Mouse (Mus musculus) heart, postnatal 10 days (tissue): ENCODE results near the gene Klc3. TPM values are rescaled to one million over a fixed set of nuclear protein-coding genes. Genes with fewer than 3 reads are reported as not detected.

Experiments
- DNase-seq, 2 experiments: peaks; one replicate each; pipeline ENCODE4 v3.0.0; 2021
- intact Hi-C: fragments of 180-260 bp; cut with DNase I; formaldehyde crosslinking; loops from one replicate; pipeline ENCODE4 v1.15.1; 2025
- microRNA-seq, 2 experiments: library from miRNA; unstranded; fragments of <30 nt; microRNA quantifications; one replicate each; pipeline ENCODE4 v1.2.0; 2022
- total RNA-seq, 2 experiments: library from RNA; stranded (reverse); gene quantifications; 2 replicates each; pipeline ENCODE4 v1.2.3; 2021

Klc3 gene
- total RNA-seq, 2 experiments from 2014 or later = 0.26 to 0.55 TPM

- intact Hi-C loops = no loop called here
- DNase-seq = peak; percentile 56 to 63
Measured at GRCm38 (mm10) chr7:19362276-19362675, 41.6 kb downstream of the Klc3 start.

DNA sequence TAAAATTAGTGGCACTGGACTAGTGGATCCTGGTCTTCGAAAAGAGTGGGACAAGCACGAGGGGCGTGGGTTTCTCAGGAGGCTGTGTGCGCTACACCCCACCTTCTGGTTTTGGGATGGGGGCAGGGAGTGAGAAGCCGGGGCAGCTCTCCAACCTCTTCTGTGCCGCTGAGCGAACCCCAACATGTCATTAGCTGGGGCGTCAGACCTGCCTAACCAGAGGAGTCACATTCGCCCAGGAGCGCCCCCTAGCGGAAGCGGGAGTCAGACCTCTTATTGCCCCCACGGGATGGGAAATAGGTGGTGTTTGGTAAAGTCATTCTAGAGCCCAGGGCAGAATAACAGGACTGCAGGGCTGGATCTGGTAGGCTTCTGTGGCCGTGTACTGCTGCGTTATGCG is 42.2 kb downstream of the Klc3 start:
- intact Hi-C loops = no loop called here
- peak; percentile 83 to 91 for DNase-seq

GRCm38 (mm10) chr7:19360944-19361343 is 43.0 kb downstream of the Klc3 start:
- DNase-seq = peak; percentile 95
- intact Hi-C loops = no loop called here

DNA sequence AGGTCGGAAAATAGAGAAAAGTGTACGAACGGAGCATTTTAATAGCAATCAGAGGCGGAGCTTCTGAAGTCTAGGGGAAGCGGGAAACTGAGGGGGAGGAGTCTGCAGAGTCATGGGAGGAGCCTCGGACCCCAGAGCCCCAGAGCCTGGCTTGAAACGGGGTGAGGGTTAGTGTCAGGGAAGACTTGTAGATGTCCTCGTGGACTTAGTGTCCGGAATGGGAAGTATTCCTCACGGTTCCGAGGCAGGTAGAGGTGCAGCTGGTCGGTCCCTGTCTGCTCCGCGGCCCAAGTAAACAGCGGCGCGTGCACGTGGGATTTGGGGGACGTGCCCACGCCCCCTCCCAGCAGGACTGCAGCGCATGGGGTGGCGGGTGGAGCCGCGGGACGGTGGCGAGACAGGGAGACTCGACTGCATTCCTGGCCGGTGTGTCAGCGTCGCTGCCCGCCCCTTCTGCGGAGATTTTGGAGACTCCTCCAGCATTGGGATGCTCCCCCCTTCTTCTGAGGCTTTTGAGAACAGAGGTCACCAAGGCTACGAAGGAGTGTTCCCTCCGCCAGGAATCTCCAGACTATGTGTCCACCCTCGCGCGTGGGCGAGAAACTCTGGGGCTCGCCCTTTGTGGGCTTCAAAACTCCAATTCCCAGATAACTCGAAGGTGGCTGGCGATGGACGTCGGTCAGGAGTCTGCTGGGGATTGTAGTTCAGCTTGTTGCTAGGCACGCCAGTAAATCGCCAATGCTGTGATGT is 43.8 kb downstream of the Klc3 start:
- intact Hi-C loops = no loop called here
- DNase-seq = peak; percentile 85 to 86

DNA sequence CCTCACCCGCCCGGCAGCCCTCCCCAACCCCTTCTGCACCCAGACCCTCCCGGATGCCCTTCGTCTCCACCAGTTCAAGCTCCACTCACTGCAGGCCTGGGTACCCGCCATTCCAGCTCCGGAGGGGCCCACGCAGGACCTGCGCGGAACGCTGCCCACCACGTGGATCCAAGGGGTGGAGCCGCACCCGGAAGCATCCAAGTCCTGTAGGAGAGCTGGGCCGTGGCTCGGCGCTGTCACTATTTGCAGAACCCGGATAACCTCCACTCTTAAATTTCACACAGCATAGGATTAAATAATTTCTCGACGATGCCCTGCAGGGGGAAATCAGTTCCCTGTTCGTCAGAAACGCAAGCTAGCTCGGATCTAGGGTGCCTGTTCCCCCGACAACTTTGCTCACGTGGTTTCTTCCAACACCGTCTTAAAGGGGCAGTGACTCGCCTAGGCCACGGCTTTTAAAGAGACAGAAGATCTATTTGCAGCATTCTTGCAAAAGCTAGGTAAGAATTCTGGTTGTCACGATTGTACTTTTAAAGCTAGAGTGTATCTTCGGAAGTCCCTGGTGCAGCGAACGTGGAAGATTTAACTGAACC is 44.5 kb downstream of the Klc3 start, which contains the start of the genes Cd3eap and Ppp1r13l:
Cd3eap (minus strand) TSS at position 185 of the 593 bp plus-strand sequence.
Ppp1r13l (plus strand) TSS at position 451 of the 593 bp plus-strand sequence.
- intact Hi-C loops = no loop called here
- peak; percentile 92 for DNase-seq

GRCm38 (mm10) chr7:19358634-19359033 is 45.3 kb downstream of the Klc3 start:
- intact Hi-C loops = no loop called here
- no peak for DNase-seq

DNA sequence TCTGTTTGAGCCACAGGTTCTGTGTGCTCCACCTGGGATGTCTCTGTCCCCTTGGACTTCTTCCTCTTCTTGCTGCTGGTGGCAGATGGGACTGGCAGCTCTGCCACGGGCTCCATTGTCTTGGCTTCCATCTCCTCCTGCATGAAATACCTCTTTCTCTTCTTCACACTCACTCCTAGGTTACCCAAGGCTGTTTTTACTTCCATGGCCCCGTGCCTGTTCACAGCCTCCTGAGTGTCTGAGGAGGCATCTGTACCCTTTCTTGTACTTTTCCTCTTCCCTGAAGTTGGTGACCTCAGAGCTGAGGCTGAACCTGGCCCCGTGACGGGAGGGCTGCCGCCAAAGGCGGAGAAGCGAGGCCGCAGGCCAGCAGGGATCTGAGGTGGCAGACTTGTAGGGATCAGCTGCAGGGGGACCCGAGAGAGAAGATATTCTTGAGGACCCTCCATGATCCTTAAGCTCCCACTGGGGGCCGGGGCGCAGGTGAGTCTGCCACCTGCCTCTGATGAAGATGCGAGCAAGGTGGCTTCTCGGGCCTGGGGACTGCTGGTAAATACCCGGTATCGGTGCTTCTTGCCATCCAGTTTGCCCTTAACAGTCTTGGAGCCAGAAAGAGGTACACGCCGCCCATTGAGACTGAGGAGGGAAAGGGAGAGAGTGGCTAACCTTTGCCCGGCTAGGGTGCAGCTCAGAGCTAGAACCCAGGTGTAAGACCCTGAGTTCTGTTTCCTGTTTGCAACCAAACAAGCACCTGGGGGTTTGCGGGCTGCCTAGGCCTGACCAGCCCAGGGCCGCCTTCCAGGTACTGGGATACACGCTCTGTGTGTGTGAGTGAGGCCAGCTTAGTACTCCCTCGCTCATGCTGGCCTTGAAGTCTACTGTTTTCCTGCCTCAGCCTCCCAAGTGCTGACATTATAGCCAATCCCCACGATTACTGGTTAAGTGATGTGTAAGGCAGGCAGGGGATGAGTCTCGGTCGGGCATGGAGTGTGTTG is 46.2 kb downstream of the Klc3 start:
- intact Hi-C loops = no loop called here
- DNase-seq = no peak

DNA sequence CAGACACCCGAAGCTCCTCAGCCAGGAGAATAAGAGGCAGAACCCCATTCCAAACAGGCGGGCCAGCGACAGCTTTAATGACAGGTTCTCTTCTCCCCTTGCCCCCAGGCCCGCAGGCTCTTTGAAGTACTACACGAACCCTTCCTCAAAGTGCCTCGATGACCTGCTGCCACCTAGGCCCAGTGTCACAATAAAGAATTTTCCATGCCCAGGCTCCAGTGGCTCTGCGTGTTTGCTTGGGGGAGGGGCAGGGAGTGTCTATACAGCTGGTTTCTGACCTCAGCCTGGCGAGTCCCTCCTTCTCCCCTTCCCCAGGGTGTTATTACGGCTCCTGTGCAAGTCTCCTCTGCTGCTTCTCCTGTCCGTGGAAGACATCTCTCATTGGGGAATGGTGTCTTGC is 47.6 kb downstream of the Klc3 start:
- no peak for DNase-seq
- intact Hi-C loops = no loop called here

DNA sequence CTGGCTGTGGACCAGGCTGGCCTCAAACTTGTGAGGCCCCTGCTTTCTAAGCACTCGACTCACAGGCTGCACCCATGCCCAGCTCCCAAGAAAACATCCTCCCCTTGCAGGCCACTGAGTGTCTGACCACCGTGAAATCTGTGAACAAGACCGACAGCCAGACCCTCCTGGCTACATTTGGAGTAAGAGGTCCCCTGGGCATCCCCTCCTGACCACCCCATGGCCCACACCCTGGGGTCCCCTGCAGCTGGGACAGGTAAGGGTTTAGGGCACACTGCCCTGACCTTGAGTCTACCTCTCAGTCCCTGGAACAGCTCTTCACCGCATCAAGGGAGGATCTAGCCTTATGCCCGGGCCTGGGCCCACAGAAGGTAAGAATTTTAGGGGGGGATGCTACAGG is 48.9 kb downstream of the Klc3 start:
- DNase-seq = no peak
- intact Hi-C loops = no loop called here

- no peak for DNase-seq
- intact Hi-C loops = no loop called here
Measured at GRCm38 (mm10) chr7:19350221-19350620, 53.7 kb downstream of the Klc3 start.

DNA sequence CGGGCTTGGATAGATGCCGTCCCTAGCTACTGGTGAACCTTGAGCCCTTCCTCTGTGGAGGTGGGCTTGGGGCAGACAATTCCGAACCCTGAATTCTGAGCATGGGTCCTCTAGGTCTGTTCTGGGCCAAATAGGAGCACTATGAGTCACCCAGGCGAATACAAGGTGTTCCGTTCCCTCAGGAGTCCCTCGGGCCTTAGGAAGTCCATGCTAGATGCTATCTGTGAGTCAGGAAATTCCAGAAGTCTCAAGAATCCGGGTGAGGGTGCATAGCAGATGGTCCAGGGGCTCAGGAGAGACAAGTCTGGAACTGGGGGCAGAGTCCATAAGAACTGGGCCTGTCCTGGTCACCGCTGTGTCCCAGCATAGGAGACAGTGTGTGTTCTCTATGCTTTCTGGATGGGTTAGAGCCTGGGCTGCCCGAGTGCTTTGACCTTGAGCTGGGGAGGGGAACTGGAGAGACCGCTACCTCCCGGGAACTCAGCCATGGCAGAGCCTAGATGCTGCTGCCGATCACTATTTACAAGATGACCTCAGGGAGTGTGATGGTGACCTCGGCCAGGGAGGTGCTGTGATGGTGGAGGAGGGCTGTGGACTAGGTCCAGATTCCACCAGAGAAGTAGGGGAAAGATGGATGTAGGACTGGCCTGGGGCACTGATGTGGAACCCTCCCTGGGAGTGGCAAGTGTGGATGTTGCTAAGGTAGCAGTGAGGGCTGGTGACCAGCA is 54.6 kb downstream of the Klc3 start:
- intact Hi-C loops = no loop called here
- no peak for DNase-seq

- intact Hi-C loops = loop anchor here (5.0 kb wide), 2 partner anchors 108 to 168 kb away; partner anchors contain the start of gene Eml2
- peak; percentile 94 to 95 for DNase-seq
Measured at GRCm38 (mm10) chr7:19344938-19345471, 58.9 kb downstream of the Klc3 start.

Small RNAs within 50 kb of the gene (microRNA-seq; reads per million reads assigned to microRNA genes)
- 0 reads per million in 2 experiments for gene Mir343

Other genes with a start within 250 kb of the Klc3 start
- gene Gipr, start 238.0 kb downstream of the Klc3 start, total RNA-seq = under 1 TPM; 0.50 to 0.69 TPM
- 10 to 100 TPM; 47.8 to 56.5 TPM for gene Eml2, start 227.7 kb downstream of the Klc3 start, total RNA-seq
- 10 to 100 TPM; 11.4 to 11.8 TPM for gene Gpr4, start 191.6 kb downstream of the Klc3 start, total RNA-seq
- gene Opa3, start 175.8 kb downstream of the Klc3 start, total RNA-seq = 10 to 100 TPM; 53.4 to 57.7 TPM
- gene Vasp, start 132.3 kb downstream of the Klc3 start, total RNA-seq = 10 to 100 TPM; 84.0 to 98.6 TPM
- gene Ppm1n, start 124.0 kb downstream of the Klc3 start, total RNA-seq = under 1 TPM in 1 of 2 experiments, not detected in 1; 0.67 TPM
- 10 to 100 TPM; 67.9 to 82.8 TPM for gene Rtn2, start 121.5 kb downstream of the Klc3 start, total RNA-seq
- gene Fosb, start 94.1 kb downstream of the Klc3 start, total RNA-seq = under 1 TPM; 0.48 to 0.60 TPM
- 10 to 100 TPM; 40.1 to 43.2 TPM for gene Ercc1, start 59.3 kb downstream of the Klc3 start, total RNA-seq
- 10 to 100 TPM in 1 of 2 experiments, 1 to 10 TPM in 1; 8.2 to 11.0 TPM for gene Cd3eap, start 44.6 kb downstream of the Klc3 start, total RNA-seq
- gene Ppp1r13l, start 44.4 kb downstream of the Klc3 start, total RNA-seq = 10 to 100 TPM; 23.1 to 40.1 TPM
- 10 to 100 TPM; 10.3 to 12.3 TPM for gene Ercc2, start 22.1 kb downstream of the Klc3 start, total RNA-seq
- 1,000 to 10,000 TPM; 3,255 to 3,362 TPM for gene Ckm, start 672 bp upstream of the Klc3 start, total RNA-seq
- gene Mark4, start 54.7 kb upstream of the Klc3 start, total RNA-seq = 10 to 100 TPM; 26.6 to 26.8 TPM
- gene Exoc3l2, start 59.2 kb upstream of the Klc3 start, total RNA-seq = 1 to 10 TPM in 1 of 2 experiments, under 1 TPM in 1; 0.81 to 1.0 TPM
- gene Bloc1s3, start 104.3 kb upstream of the Klc3 start, total RNA-seq = 1 to 10 TPM; 2.3 to 3.2 TPM
- 10 to 100 TPM; 43.1 to 53.1 TPM for gene Trappc6a, start 104.3 kb upstream of the Klc3 start, total RNA-seq
- gene Nkpd1, start 113.7 kb upstream of the Klc3 start, total RNA-seq = not detected
- 10 to 100 TPM; 43.1 to 46.2 TPM for gene Ppp1r37, start 159.0 kb upstream of the Klc3 start, total RNA-seq
- not detected for gene Zfp296, start 173.2 kb upstream of the Klc3 start, total RNA-seq
- 10 to 100 TPM; 54.5 to 58.0 TPM for gene Gemin7, start 173.5 kb upstream of the Klc3 start, total RNA-seq
- 10 to 100 TPM; 24.1 to 29.5 TPM for gene Clasrp, start 200.4 kb upstream of the Klc3 start, total RNA-seq
- 10 to 100 TPM in 1 of 2 experiments, 1 to 10 TPM in 1; 9.4 to 12.0 TPM for gene Relb, start 225.3 kb upstream of the Klc3 start, total RNA-seq